Mouse (Mus musculus) spleen, adult 2 months (tissue): ENCODE data around the gene Leo1.

Experiments
- CTCF ChIP-seq: fragments of 200-500 bp; IDR thresholded peaks from 2 replicates; pipeline ENCODE4 v1.5.1; 2011; ENCODE audit warnings: mild to moderate bottlenecking, inconsistent platforms; ENCODE audit not compliant: insufficient read depth, insufficient read length, insufficient replicate concordance; ENCODE audit errors: extremely low read depth
- POLR2A ChIP-seq: fragments of 200-500 bp; IDR thresholded peaks from 2 replicates; pipeline ENCODE4 v1.6.1; 2011; ENCODE audit warnings: low read depth, low read length, inconsistent platforms

- no peak for TF ChIP-seq CTCF
- TF ChIP-seq POLR2A = no peak
Observed at GRCm38 (mm10) chr9:75410868-75411487, 30.3 kb upstream of the Leo1 start.
